In genomic region chr11:106437543-106437942, GRCm38 (mm10) we compare ENCODE assay signal across 23 mouse cellular contexts. TPM values are rescaled to one million over a fixed set of nuclear protein-coding genes. Genes with fewer than 3 reads are reported as not detected.
DNase-seq lines count a peak whose midpoint lies in the region; ATAC-seq and TF ChIP-seq lines count a peak whose summit lies in the region.
"Had no signal": no experiment of that assay in that cellular context is flagged by ENCODE, and none has a peak within 500 bp of the region (broad histone marks: within the 10 kb centered on the region; RNA-seq: fewer than 3 reads in every experiment).

No protein-coding gene starts in this region.

- no peaks in the 10 kb centered on the region for H3K9me3 ChIP-seq in liver, postnatal 0 days (ENCODE audit: low read length)
- no peaks in the 10 kb centered on the region for H3K9me3 ChIP-seq in liver, embryonic 11.5 days (ENCODE audit: control insufficient read depth, low read length)
- H3K9me3 ChIP-seq in stomach, postnatal 0 days (ENCODE audit: control insufficient read depth, low read length), result no peaks in the 10 kb centered on the region
- no peaks in the 10 kb centered on the region for H3K9me3 ChIP-seq in kidney, embryonic 16.5 days (ENCODE audit: low read length)
- H3K9me3 ChIP-seq: embryonic facial prominence, embryonic 13.5 days; heart, embryonic 13.5 days; hindbrain, embryonic 12.5 days; limb, embryonic 13.5 days; liver, embryonic 15.5 days; midbrain, embryonic 12.5 days had no signal

- intact Hi-C loops in gastrocnemius, adult 2 months (cut with DNase I), result no loop called here

- H3K4me2 ChIP-seq in liver, postnatal 0 days (ENCODE audit: low read depth, low read length), result no peak overlapping the region
- no peak overlapping the region for H3K4me2 ChIP-seq in liver, embryonic 11.5 days
- no peak overlapping the region for H3K4me2 ChIP-seq in stomach, postnatal 0 days (replicated peaks; ENCODE audit: low read depth)
- H3K4me2 ChIP-seq in kidney, embryonic 16.5 days (replicated peaks; ENCODE audit: low read depth, low read length), result no peak overlapping the region
- H3K4me2 ChIP-seq: embryonic facial prominence, embryonic 13.5 days; heart, embryonic 13.5 days; hindbrain, embryonic 12.5 days; limb, embryonic 13.5 days; liver, embryonic 15.5 days; midbrain, embryonic 12.5 days had no signal

- TF ChIP-seq EP300 in liver, postnatal 0 days (IDR thresholded peaks at IDR 0.05; ENCODE audit: low read depth), result no peak
- no peak for TF ChIP-seq EP300 in stomach, postnatal 0 days (optimal IDR thresholded peaks at IDR 0.05)

- H3K27ac ChIP-seq in gastrocnemius, adult 2 months, result no peak overlapping the region
- H3K27ac ChIP-seq in liver, postnatal 0 days (ENCODE audit: low read depth), result peak overlapping the region; percentile 36; the same call in 1 of the 2 replicates
- H3K27ac ChIP-seq in liver, embryonic 11.5 days (ENCODE audit: low read depth, low read length), result no peak overlapping the region
- H3K27ac ChIP-seq in stomach, postnatal 0 days (replicated peaks), result no peak overlapping the region
- no peak overlapping the region for H3K27ac ChIP-seq in kidney, embryonic 16.5 days (ENCODE audit: low read length)
- H3K27ac ChIP-seq: embryonic facial prominence, embryonic 13.5 days; heart, embryonic 13.5 days; hindbrain, embryonic 12.5 days; limb, embryonic 13.5 days; liver, embryonic 15.5 days; midbrain, embryonic 12.5 days had no signal

- H3K9ac ChIP-seq in liver, postnatal 0 days (replicated peaks), result no peak overlapping the region
- no peak overlapping the region for H3K9ac ChIP-seq in liver, embryonic 11.5 days (ENCODE audit: low read depth, low read length)
- no peak overlapping the region for H3K9ac ChIP-seq in stomach, postnatal 0 days (ENCODE audit: low read length)
- H3K9ac ChIP-seq in kidney, embryonic 16.5 days (replicated peaks; ENCODE audit: low read length), result no peak overlapping the region
- H3K9ac ChIP-seq: embryonic facial prominence, embryonic 13.5 days; heart, embryonic 13.5 days; hindbrain, embryonic 12.5 days; limb, embryonic 13.5 days; liver, embryonic 15.5 days; midbrain, embryonic 12.5 days had no signal

- TF ChIP-seq CTCF in gastrocnemius, adult 2 months (IDR thresholded peaks at IDR 0.05), result peak; percentile 10; the same call in 1 of the 2 replicates
- TF ChIP-seq CTCF in liver, postnatal 0 days (IDR thresholded peaks at IDR 0.05; ENCODE audit: low read depth), result peak; percentile 37
- peak; percentile 50 for TF ChIP-seq CTCF in stomach, postnatal 0 days (IDR thresholded peaks at IDR 0.05; ENCODE audit: low read depth)

- H3K4me1 ChIP-seq in liver, postnatal 0 days (ENCODE audit: insufficient read depth), result peaks cover 13% of the 10 kb centered on the region
- peaks cover 22% of the 10 kb centered on the region for H3K4me1 ChIP-seq in liver, embryonic 11.5 days (replicated peaks; ENCODE audit: control insufficient read depth, insufficient read depth, low read length)
- H3K4me1 ChIP-seq in stomach, postnatal 0 days (replicated peaks; ENCODE audit: control insufficient read depth, insufficient read depth), result no peaks in the 10 kb centered on the region
- no peaks in the 10 kb centered on the region for H3K4me1 ChIP-seq in kidney, embryonic 16.5 days (ENCODE audit: insufficient read depth, low read length)
- H3K4me1 ChIP-seq: embryonic facial prominence, embryonic 13.5 days; hindbrain, embryonic 12.5 days; limb, embryonic 13.5 days; midbrain, embryonic 12.5 days had no signal

- H3K27me3 ChIP-seq in liver, postnatal 0 days (ENCODE audit: insufficient read depth, low read length), result no peaks in the 10 kb centered on the region
- H3K27me3 ChIP-seq in liver, embryonic 11.5 days (replicated peaks; ENCODE audit: control insufficient read depth, insufficient read depth, low read length), result no peaks in the 10 kb centered on the region
- H3K27me3 ChIP-seq in stomach, postnatal 0 days (ENCODE audit: control insufficient read depth, insufficient read depth, low read length), result no peaks in the 10 kb centered on the region
- H3K27me3 ChIP-seq in kidney, embryonic 16.5 days (ENCODE audit: insufficient read depth, low read length), result no peaks in the 10 kb centered on the region
- H3K27me3 ChIP-seq: embryonic facial prominence, embryonic 13.5 days; heart, embryonic 13.5 days; hindbrain, embryonic 12.5 days; limb, embryonic 13.5 days; liver, embryonic 15.5 days; midbrain, embryonic 12.5 days had no signal

- 85% methylated on average over 2 of the region's 2 CpGs for WGBS in liver, postnatal 0 days (ENCODE audit: insufficient replicate concordance)
- WGBS in liver, embryonic 11.5 days, result 92% methylated on average over 2 of the region's 2 CpGs
- WGBS in stomach, postnatal 0 days, result 71% methylated on average over 2 of the region's 2 CpGs
- 92% methylated on average over 2 of the region's 2 CpGs for WGBS in kidney, embryonic 16.5 days

- no peak for ATAC-seq in liver, postnatal 0 days
- ATAC-seq in liver, embryonic 11.5 days (replicated peaks; ENCODE audit: low FRiP score), result no peak
- no peak for ATAC-seq in stomach, postnatal 0 days (ENCODE audit: low FRiP score, low TSS enrichment)
- no peak for ATAC-seq in kidney, embryonic 16.5 days (ENCODE audit: low FRiP score, low TSS enrichment)
- ATAC-seq: activated CD4-positive, CD25-positive, alpha-beta regulatory T cell, adult 4 months; forebrain, embryonic 14.5 days; intestine, postnatal 0 days had no signal

- H3K36me3 ChIP-seq in liver, postnatal 0 days (replicated peaks; ENCODE audit: insufficient read depth, low read length), result peaks cover 8% of the 10 kb centered on the region
- no peaks in the 10 kb centered on the region for H3K36me3 ChIP-seq in liver, embryonic 11.5 days (ENCODE audit: control insufficient read depth, insufficient read depth, low read length)
- 0 out of 2 replicates have a peak, but pooled peaks cover 3% of the 10 kb centered on the region for H3K36me3 ChIP-seq in stomach, postnatal 0 days (ENCODE audit: control insufficient read depth, insufficient read depth, low read length)
- no peaks in the 10 kb centered on the region for H3K36me3 ChIP-seq in kidney, embryonic 16.5 days (ENCODE audit: insufficient read depth, low read length)
- H3K36me3 ChIP-seq: embryonic facial prominence, embryonic 13.5 days; hindbrain, embryonic 12.5 days; midbrain, embryonic 12.5 days had no signal

- DNase-seq in gastrocnemius, adult 2 months, result no peak
- no peak for DNase-seq in gastrocnemius, adult 8-10 months (ENCODE audit: low spot score in 2 of 2)
- no peak for DNase-seq in liver, postnatal 0 days
- DNase-seq in liver, embryonic 11.5 days (ENCODE audit: low spot score), result no peak
- peak; percentile 38 for DNase-seq in Muller cell, postnatal 12 days (ENCODE audit: inconsistent ontology term)
- DNase-seq in stomach, postnatal 0 days (ENCODE audit: low spot score), result no peak
- DNase-seq in cerebellum, postnatal 4 days (ENCODE audit: low spot score in 2 of 2), result no peak
- DNase-seq: B cell, adult 2 months; cerebellum, adult 18-20 months; cerebellum, postnatal 14 days; gastrocnemius, postnatal 14 days; heart, adult 18-20 months had no signal

- no peak overlapping the region for H3K4me3 ChIP-seq in gastrocnemius, adult 2 months
- H3K4me3 ChIP-seq in liver, postnatal 0 days (ENCODE audit: low read depth, low read length), result no peak overlapping the region
- H3K4me3 ChIP-seq in liver, embryonic 11.5 days (ENCODE audit: low read depth, low read length), result no peak overlapping the region
- H3K4me3 ChIP-seq in stomach, postnatal 0 days (ENCODE audit: low read depth, low read length), result no peak overlapping the region
- H3K4me3 ChIP-seq in kidney, embryonic 16.5 days (ENCODE audit: low read length), result no peak overlapping the region
- H3K4me3 ChIP-seq: embryonic facial prominence, embryonic 13.5 days; erythroblast, embryonic 14.5 days; heart, embryonic 13.5 days; hindbrain, embryonic 12.5 days; limb, embryonic 13.5 days; liver, embryonic 15.5 days; midbrain, embryonic 12.5 days had no signal

RNA-seq across cellular contexts. Expression of gene Icam2, which starts 49.7 kb away (rescaled TPM):
- total RNA-seq in gastrocnemius, adult 2 months (2021), result 1 to 10 TPM; 4.2 to 6.2 TPM
- total RNA-seq in gastrocnemius, adult 8-10 months (2022), result 1 to 10 TPM; 2.3 to 5.2 (median 4.3) TPM
- polyA plus RNA-seq in liver, postnatal 0 days (2015; fragmentation: Nextera tagmentation; extraction: Ambion mirVana), result 11.4 and 12.6 TPM in 2 replicates
- 36.2 and 41.6 TPM in 2 replicates for polyA plus RNA-seq in liver, embryonic 11.5 days (2014; fragmentation: Nextera tagmentation; extraction: Ambion mirVana)
- polyA plus RNA-seq in stomach, postnatal 0 days (2015; fragmentation: Nextera tagmentation; extraction: Ambion mirVana), result 12.7 and 13.2 TPM in 2 replicates
- polyA plus RNA-seq in kidney, embryonic 16.5 days (2015; fragmentation: Nextera tagmentation; extraction: Ambion mirVana), result 87.8 and 95.9 TPM in 2 replicates

RNA-seq across cellular contexts. Expression of gene Ern1, which starts 50.1 kb away (rescaled TPM):
- 1 to 10 TPM; 7.3 to 9.2 TPM for total RNA-seq in gastrocnemius, adult 2 months (2021)
- 1 to 10 TPM; 6.9 to 8.9 (median 7.6) TPM for total RNA-seq in gastrocnemius, adult 8-10 months (2022)
- 1.9 and 2.9 TPM in 2 replicates for polyA plus RNA-seq in liver, postnatal 0 days (2015; fragmentation: Nextera tagmentation; extraction: Ambion mirVana)
- polyA plus RNA-seq in liver, embryonic 11.5 days (2014; fragmentation: Nextera tagmentation; extraction: Ambion mirVana), result 6.3 and 7.5 TPM in 2 replicates
- polyA plus RNA-seq in stomach, postnatal 0 days (2015; fragmentation: Nextera tagmentation; extraction: Ambion mirVana), result 3.0 and 3.7 TPM in 2 replicates
- polyA plus RNA-seq in kidney, embryonic 16.5 days (2015; fragmentation: Nextera tagmentation; extraction: Ambion mirVana), result 5.4 and 6.8 TPM in 2 replicates
